ENCODE assay signal across 14 mouse cellular contexts in the genomic region with DNA sequence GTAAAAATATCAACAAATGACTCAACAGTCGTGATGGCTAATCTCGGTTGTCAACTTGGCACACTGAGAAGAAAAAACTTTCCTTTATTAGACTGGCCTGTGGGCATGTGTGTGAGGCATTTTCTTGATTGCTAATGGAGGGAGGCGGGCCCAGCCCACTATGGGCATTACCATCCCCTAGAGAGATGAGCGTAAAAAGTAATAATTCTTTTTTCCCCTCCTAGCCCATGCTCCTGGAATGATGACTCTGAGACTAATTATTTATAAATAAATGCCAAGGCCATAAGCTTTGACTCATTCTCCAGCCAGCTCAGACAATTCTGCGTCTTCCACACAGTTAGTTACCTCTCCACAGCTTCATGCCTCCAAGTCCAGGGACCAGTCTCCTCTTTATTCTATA. TPM values are rescaled to one million over a fixed set of nuclear protein-coding genes. Genes with fewer than 3 reads are reported as not detected.
DNase-seq lines count a peak whose midpoint lies in the region.
"Had no signal": no experiment of that assay in that cellular context is flagged by ENCODE, and none has a peak within 500 bp of the region (broad histone marks: within the 10 kb centered on the region; RNA-seq: fewer than 3 reads in every experiment).

No protein-coding gene starts in this region.

- intact Hi-C loops in heart, postnatal 25 days (cut with DNase I): no loop called here

- peak; percentile 86 for DNase-seq in adrenal gland, adult 2 months
- no peak for DNase-seq in adrenal gland, postnatal 4 days (ENCODE audit: low spot score in 2 of 2)
- DNase-seq in NIH3T3 (ENCODE audit: low read depth): peak; percentile 56
- DNase-seq in adrenal gland, postnatal 25 days: peak; percentile 30
- no peak for DNase-seq in heart, postnatal 25 days (ENCODE audit: low spot score)
- no peak for DNase-seq in cerebellum, adult 11 months
- DNase-seq in retina, postnatal 1 day: no peak
- DNase-seq: cerebellum, adult 2 months; cerebellum, adult 9-11 months; cerebellum, postnatal 25 days; gastrocnemius, postnatal 25 days; heart, postnatal 10 days; heart, postnatal 4 days; kidney, adult 18-20 months had no signal

RNA-seq across cellular contexts. Expression of gene Itpkb, which starts 6.8 kb away (rescaled TPM):
- total RNA-seq in adrenal gland, adult 2 months (2021): 10 to 100 TPM; 45.6 to 76.4 TPM
- 22.6 and 25.3 TPM in 2 replicates for polyA plus RNA-seq in adrenal gland, adult 2 months (2012; rRNA removed)
- total RNA-seq in adrenal gland, postnatal 4 days (2021): 10 to 100 TPM; 73.5 to 77.8 TPM
- 57.7 and 71.2 TPM in 2 replicates for total RNA-seq in adrenal gland, postnatal 25 days (2021)
- total RNA-seq in heart, postnatal 25 days (2021): 10 to 100 TPM; 56.1 to 63.6 TPM

Comparison
In these comparisons a context has a peak if more than half of its experiments do, and no peak if none do; other contexts are left out.
1. DNase-seq: peak in adrenal gland, adult 2 months (single experiment), NIH3T3 (single experiment) and adrenal gland, postnatal 25 days (single experiment); none in adrenal gland, postnatal 4 days (0 of 2), heart, postnatal 25 days (single experiment), cerebellum, adult 11 months (single experiment) and retina, postnatal 1 day (single experiment).